Mouse (Mus musculus): ENCODE measurements around the gene 1700034J05Rik. TPM values are rescaled to one million over a fixed set of nuclear protein-coding genes. Genes with fewer than 3 reads are reported as not detected.

1700034J05Rik gene
- polyA plus RNA-seq, 1 experiment, result not detected

DNA sequence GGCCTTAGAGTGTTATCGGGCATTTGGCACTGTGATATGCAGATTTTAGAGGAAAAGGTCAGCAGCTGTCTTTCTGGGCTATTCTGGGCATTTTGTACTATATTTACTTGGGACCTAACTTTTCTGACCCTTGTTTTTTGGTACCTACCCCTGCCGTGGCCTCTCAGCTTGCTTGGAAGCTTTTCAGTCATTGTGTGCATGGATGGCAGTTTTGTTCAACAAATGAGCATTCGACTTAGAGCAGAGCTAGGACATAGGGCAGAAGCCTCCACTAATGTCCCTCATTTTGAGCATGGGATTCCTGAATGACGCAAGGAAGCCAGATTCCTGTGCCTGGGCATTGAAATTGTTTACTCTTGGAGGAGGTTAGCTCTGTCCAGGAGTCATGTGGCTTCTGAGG lies 9.4 kb downstream of the 1700034J05Rik start:
- H3K27ac ChIP-seq (ENCODE audit: insufficient read depth, low read depth, low read length), result no peak overlapping the region
- TF ChIP-seq POLR2A (IDR thresholded peaks at IDR 0.05; ENCODE audit: low read depth, low read length), result no peak
- no peak for TF ChIP-seq CTCF (IDR thresholded peaks at IDR 0.05; ENCODE audit: extremely low read depth, insufficient read length, insufficient replicate concordance, low read depth, low read length)
- 79% methylated on average over 4 of the region's 4 CpGs for WGBS

DNA sequence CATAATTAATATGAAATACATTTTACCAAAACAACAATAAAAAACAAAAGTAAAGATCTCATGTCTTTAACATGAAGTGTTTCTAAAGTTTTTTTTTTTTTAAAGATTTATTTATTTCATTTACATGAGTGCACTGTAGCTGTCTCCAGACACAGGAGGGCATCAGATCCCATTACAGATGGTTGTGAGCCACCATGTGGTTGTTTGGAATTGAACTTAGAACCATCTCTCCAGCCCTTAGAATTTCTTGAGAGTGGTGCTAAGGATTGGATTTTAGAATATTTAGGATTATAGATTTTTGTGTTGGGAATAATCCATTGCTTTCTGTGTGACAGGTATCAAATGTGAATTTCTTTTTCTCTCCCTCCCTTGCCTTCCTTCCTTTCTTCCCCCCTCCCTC lies 10.2 kb downstream of the 1700034J05Rik start:
- no peak overlapping the region for H3K27ac ChIP-seq (ENCODE audit: insufficient read depth, low read depth, low read length)
- TF ChIP-seq POLR2A (IDR thresholded peaks at IDR 0.05; ENCODE audit: low read depth, low read length), result no peak
- TF ChIP-seq CTCF (IDR thresholded peaks at IDR 0.05; ENCODE audit: extremely low read depth, insufficient read length, insufficient replicate concordance, low read depth, low read length), result no peak
- H3K4me3 ChIP-seq (ENCODE audit: low read depth, low read length), result no peak overlapping the region
- no peaks in the 10 kb centered on the region for H3K27me3 ChIP-seq (ENCODE audit: control insufficient read depth, insufficient read depth, low read length)
- H3K36me3 ChIP-seq (ENCODE audit: control insufficient read depth, insufficient read depth, low read length), result no peaks in the 10 kb centered on the region; the same call in 1 of the 2 replicates
- no peaks in the 10 kb centered on the region; the same call in 1 of the 2 replicates for H3K4me1 ChIP-seq (ENCODE audit: control insufficient read depth, insufficient read depth, insufficient read length, low read length)

More for the DNA sequence above, 9.4 kb downstream of the 1700034J05Rik start:
- Histone ChIP-seq H3K4me3 (ENCODE audit: low read depth, low read length) (no peak overlapping the region), H3K27me3 (ENCODE audit: control insufficient read depth, insufficient read depth, low read length) (no peaks in the 10 kb centered on the region), H3K36me3 (ENCODE audit: control insufficient read depth, insufficient read depth, low read length) (no peaks in the 10 kb centered on the region), H3K4me1 (ENCODE audit: control insufficient read depth, insufficient read depth, insufficient read length, low read length) (no peaks in the 10 kb centered on the region; the same call in 1 of the 2 replicates)

- H3K4me1 ChIP-seq (ENCODE audit: control insufficient read depth, insufficient read depth, insufficient read length, low read length), result no peaks in the 10 kb centered on the region; the same call in 1 of the 2 replicates
- no peak overlapping the region for H3K27ac ChIP-seq (ENCODE audit: insufficient read depth, low read depth, low read length)
- no peaks in the 10 kb centered on the region for H3K27me3 ChIP-seq (ENCODE audit: control insufficient read depth, insufficient read depth, low read length)
- H3K4me3 ChIP-seq (ENCODE audit: low read depth, low read length), result no peak overlapping the region
- WGBS, result 42% methylated on average over 7 of the region's 7 CpGs
- H3K36me3 ChIP-seq (ENCODE audit: control insufficient read depth, insufficient read depth, low read length), result no peaks in the 10 kb centered on the region; the same call in 1 of the 2 replicates
- TF ChIP-seq CTCF (IDR thresholded peaks at IDR 0.05; ENCODE audit: extremely low read depth, insufficient read length, insufficient replicate concordance, low read depth, low read length), result no peak
- no peak for TF ChIP-seq POLR2A (IDR thresholded peaks at IDR 0.05; ENCODE audit: low read depth, low read length)
Measured at GRCm38 (mm10) chr6:146941505-146942275, 12.5 kb downstream of the 1700034J05Rik start.

DNA sequence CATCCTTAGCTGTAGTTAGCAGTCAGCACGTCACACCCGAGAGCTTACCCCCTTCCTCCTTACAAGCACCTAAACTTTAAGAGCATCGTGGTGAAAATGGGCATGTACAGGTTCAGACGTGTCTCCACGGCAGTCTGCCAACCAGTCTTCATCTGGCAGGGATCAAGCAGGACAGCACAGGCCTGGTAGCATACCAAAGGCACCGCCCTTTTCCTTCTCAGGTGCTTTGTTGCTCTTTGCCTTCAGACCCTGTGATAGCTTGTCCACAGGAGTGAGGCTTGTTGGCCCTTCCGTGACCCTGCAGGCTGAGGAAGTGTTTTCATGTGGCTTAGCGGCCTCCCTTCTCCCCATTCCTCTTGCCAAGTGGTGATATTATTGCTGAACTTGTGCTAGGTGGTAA lies 15.2 kb downstream of the 1700034J05Rik start:
- no peaks in the 10 kb centered on the region; the same call in 1 of the 2 replicates for H3K4me1 ChIP-seq (ENCODE audit: control insufficient read depth, insufficient read depth, insufficient read length, low read length)
- H3K27ac ChIP-seq (ENCODE audit: insufficient read depth, low read depth, low read length), result no peak overlapping the region
- TF ChIP-seq CTCF (IDR thresholded peaks at IDR 0.05; ENCODE audit: extremely low read depth, insufficient read length, insufficient replicate concordance, low read depth, low read length), result no peak
- H3K36me3 ChIP-seq (ENCODE audit: control insufficient read depth, insufficient read depth, low read length), result no peaks in the 10 kb centered on the region; the same call in 1 of the 2 replicates
- WGBS, result 74% methylated on average over 8 of the region's 8 CpGs
- no peak overlapping the region for H3K4me3 ChIP-seq (ENCODE audit: low read depth, low read length)
- H3K27me3 ChIP-seq (ENCODE audit: control insufficient read depth, insufficient read depth, low read length), result no peaks in the 10 kb centered on the region

GRCm38 (mm10) chr6:146935957-146936356 lies 18.3 kb downstream of the 1700034J05Rik start:
- 81% methylated on average over 6 of the region's 6 CpGs for WGBS
- TF ChIP-seq POLR2A (IDR thresholded peaks at IDR 0.05; ENCODE audit: low read depth, low read length), result no peak
- TF ChIP-seq CTCF (IDR thresholded peaks at IDR 0.05; ENCODE audit: extremely low read depth, insufficient read length, insufficient replicate concordance, low read depth, low read length), result no peak
- Histone ChIP-seq H3K4me1 (ENCODE audit: control insufficient read depth, insufficient read depth, insufficient read length, low read length) (no peaks in the 10 kb centered on the region), H3K27ac (ENCODE audit: insufficient read depth, low read depth, low read length) (no peak overlapping the region), H3K4me3 (ENCODE audit: low read depth, low read length) (no peak overlapping the region), H3K36me3 (ENCODE audit: control insufficient read depth, insufficient read depth, low read length) (no peaks in the 10 kb centered on the region; the same call in 1 of the 2 replicates), H3K27me3 (ENCODE audit: control insufficient read depth, insufficient read depth, low read length) (no peaks in the 10 kb centered on the region)

DNA sequence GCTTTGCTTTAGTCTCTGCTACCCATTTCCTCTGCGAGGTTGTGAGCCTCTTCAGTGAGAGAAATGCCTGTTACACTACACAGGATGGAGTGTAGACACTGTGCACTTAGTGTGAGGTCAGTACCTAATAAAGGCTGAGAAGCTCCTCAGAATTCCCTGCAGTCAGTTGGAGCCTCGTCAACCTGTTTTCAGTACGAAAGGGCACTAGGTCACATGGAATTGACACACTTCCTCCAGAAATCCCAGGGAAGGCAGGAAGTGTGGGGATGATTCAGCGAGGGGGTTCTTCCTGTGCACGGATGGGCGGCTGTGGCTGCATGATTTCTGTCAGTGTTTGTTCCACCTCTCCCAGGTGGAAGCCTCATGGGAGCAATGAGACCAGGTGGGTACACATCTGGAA lies 21.1 kb downstream of the 1700034J05Rik start:
- Histone ChIP-seq H3K27me3 (ENCODE audit: control insufficient read depth, insufficient read depth, low read length) (no peaks in the 10 kb centered on the region), H3K4me3 (ENCODE audit: low read depth, low read length) (no peak overlapping the region), H3K4me1 (ENCODE audit: control insufficient read depth, insufficient read depth, insufficient read length, low read length) (no peaks in the 10 kb centered on the region), H3K27ac (ENCODE audit: insufficient read depth, low read depth, low read length) (no peak overlapping the region), H3K36me3 (ENCODE audit: control insufficient read depth, insufficient read depth, low read length) (no peaks in the 10 kb centered on the region)
- TF ChIP-seq CTCF (IDR thresholded peaks at IDR 0.05; ENCODE audit: extremely low read depth, insufficient read length, insufficient replicate concordance, low read depth, low read length) (no peak), POLR2A (IDR thresholded peaks at IDR 0.05; ENCODE audit: low read depth, low read length) (no peak)
- WGBS, result 56% methylated on average over 6 of the region's 6 CpGs

DNA sequence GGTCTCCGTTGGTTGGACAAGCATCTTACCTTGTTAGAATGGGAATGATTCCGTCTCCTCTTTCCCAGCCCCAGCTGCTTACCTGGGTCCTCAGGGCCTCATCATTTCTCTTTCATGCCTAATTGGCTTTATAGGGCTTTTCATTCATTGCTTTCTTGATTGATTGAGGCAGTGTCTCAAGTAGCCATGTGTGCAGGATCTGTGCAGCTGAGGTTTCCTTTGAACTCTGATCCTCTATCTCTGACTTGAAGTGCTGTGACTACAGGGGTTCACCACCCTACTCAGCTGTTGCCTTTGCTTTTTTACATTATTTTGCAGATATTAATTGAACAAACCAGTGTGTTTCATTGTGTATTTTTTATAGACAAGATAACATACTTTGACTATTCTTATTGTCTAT lies 25.2 kb downstream of the 1700034J05Rik start:
- Histone ChIP-seq H3K36me3 (ENCODE audit: control insufficient read depth, insufficient read depth, low read length) (no peaks in the 10 kb centered on the region), H3K27me3 (ENCODE audit: control insufficient read depth, insufficient read depth, low read length) (no peaks in the 10 kb centered on the region), H3K4me3 (ENCODE audit: low read depth, low read length) (no peak overlapping the region), H3K27ac (ENCODE audit: insufficient read depth, low read depth, low read length) (no peak overlapping the region), H3K4me1 (ENCODE audit: control insufficient read depth, insufficient read depth, insufficient read length, low read length) (no peaks in the 10 kb centered on the region)
- no peak for TF ChIP-seq CTCF (IDR thresholded peaks at IDR 0.05; ENCODE audit: extremely low read depth, insufficient read length, insufficient replicate concordance, low read depth, low read length)
- no peak for TF ChIP-seq POLR2A (IDR thresholded peaks at IDR 0.05; ENCODE audit: low read depth, low read length)
- WGBS, result 95% methylated on average over 2 of the region's 2 CpGs
